Mouse (Mus musculus) central nervous system, embryonic 11.5 days (tissue): Measurements from ENCODE around the gene Naa11. TPM values are rescaled to one million over a fixed set of nuclear protein-coding genes. Genes with fewer than 3 reads are reported as not detected.

Source experiments
- polyA plus RNA-seq: library from polyadenylated mRNA; depleted of rRNA; stranded (reverse); fragments of >200 nt; gene quantifications from 2 replicates; pipeline ENCODE4 v1.2.3, GENCODE M21; 2012; rRNA removed

The Naa11 gene
- polyA plus RNA-seq = not detected in 2 replicates

GRCm38 (mm10) chr5:97392160-97392559, at the start of gene Naa11:
TSS of gene Naa11 (minus strand) at chr5:97392379.

Other genes with a start within 250 kb of the Naa11 start
- gene Gk2, start 64.6 kb upstream of the Naa11 start, polyA plus RNA-seq = not detected in 2 replicates